Mouse (Mus musculus): ENCODE data around the gene Cfap57. TPM values are rescaled to one million over a fixed set of nuclear protein-coding genes. Genes with fewer than 3 reads are reported as not detected.
A peak's percentile ranks its signal among the peaks of the same experiment; 100 is the strongest.
"Not testable (repeated sequence)": the region's sequence is repeated elsewhere in the genome, so short reads cannot be mapped to it uniquely, and the experiment has no call there.

Gene Cfap57
- total RNA-seq, 2 experiments from 2014 or later: not detected

- TF ChIP-seq CTCF (IDR thresholded peaks at IDR 0.05): no peak
- no peak for DNase-seq
- Histone ChIP-seq H3K4me3 (no peak within 1 kb of the TSS), H3K27ac (no peak within 1 kb of the TSS)
- intact Hi-C loops (cut with DNase I): no loop called here
Measured at GRCm38 (mm10) chr4:118526408-118527334, 93.9 kb downstream of the Cfap57 start, which contains the start of gene 2610528J11Rik. TSS of gene 2610528J11Rik (plus strand) at chr4:118526999.

DNA sequence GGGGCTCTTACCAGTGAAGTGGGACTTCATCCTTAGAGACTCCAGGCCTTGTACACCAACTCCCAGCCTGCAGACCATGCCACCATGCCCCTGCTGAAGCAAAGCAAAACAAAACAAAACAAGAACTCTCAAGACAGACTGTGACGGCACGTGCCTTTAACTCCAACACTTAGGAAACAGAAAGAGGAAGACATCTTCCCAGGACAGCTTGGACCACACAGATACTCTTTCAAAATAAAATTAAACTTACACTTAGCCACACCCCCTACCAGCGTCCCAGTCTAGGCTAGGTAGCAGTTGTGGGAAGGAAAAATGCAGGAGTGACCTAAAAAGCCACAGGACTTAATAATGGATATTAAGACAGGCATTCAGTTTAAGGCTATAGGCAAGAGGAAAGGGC lies 94.8 kb downstream of the Cfap57 start:
- no peak for DNase-seq
- intact Hi-C loops (cut with DNase I): no loop called here
- H3K27ac ChIP-seq: no peak overlapping the region
- no peak overlapping the region for H3K4me3 ChIP-seq
- TF ChIP-seq CTCF (IDR thresholded peaks at IDR 0.05): no peak

DNA sequence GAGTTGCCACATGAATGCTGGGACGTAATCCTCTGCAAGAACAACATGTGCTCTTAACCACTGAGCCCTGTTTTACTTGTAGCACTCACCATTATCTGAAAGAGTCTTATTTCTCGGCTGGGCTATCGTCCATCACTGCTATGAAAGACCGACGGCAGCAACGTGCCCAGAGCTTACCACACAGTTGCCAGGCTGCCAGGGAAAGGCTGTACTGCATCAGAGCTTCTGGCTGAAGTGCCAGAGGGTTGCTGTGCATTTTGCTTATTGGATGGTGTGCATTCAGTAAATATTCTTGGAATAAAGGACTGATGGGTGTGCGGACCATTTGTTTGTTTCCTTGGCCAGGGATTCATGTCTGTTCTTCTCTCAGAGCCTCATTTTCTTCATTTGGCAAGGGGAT lies 96.6 kb downstream of the Cfap57 start:
- Histone ChIP-seq H3K27ac (no peak overlapping the region), H3K4me3 (no peak overlapping the region)
- intact Hi-C loops (cut with DNase I): no loop called here
- peak; percentile 51 for DNase-seq
- TF ChIP-seq CTCF (IDR thresholded peaks at IDR 0.05): no peak

DNA sequence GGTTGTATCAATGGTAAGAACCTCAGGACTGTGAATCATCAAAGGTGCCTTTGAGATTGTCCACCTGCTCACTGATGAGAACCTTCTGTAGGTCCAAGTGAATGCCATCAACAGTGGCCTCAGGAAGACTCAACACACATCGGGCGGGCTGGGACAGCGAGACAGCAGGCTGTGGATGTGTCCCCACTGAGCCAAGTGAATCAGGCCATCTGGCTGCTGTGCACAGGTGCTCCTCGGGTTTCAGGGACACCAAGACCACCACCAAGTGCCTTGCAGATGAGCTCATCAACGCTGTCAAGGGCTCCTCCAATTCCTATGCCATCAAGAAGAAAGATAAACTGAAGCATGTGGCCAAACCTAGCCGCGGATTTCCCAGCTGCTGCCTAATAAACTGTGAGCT lies 98.3 kb downstream of the Cfap57 start:
- no peak overlapping the region for H3K4me3 ChIP-seq
- intact Hi-C loops (cut with DNase I): no loop called here
- no peak for DNase-seq
- no peak for TF ChIP-seq CTCF (IDR thresholded peaks at IDR 0.05)
- H3K27ac ChIP-seq: no peak overlapping the region

GRCm38 (mm10) chr4:118518208-118518607 lies 102.4 kb downstream of the Cfap57 start:
- TF ChIP-seq CTCF (IDR thresholded peaks at IDR 0.05): no peak
- no peak for DNase-seq
- no peak overlapping the region for H3K27ac ChIP-seq
- intact Hi-C loops (cut with DNase I): no loop called here
- no peak overlapping the region for H3K4me3 ChIP-seq

GRCm38 (mm10) chr4:118517497-118518146 lies 103.0 kb downstream of the Cfap57 start:
- no peak for TF ChIP-seq CTCF (IDR thresholded peaks at IDR 0.05)
- no peak for DNase-seq
- intact Hi-C loops (cut with DNase I): no loop called here
- Histone ChIP-seq H3K4me3 (no peak overlapping the region), H3K27ac (no peak overlapping the region)

DNA sequence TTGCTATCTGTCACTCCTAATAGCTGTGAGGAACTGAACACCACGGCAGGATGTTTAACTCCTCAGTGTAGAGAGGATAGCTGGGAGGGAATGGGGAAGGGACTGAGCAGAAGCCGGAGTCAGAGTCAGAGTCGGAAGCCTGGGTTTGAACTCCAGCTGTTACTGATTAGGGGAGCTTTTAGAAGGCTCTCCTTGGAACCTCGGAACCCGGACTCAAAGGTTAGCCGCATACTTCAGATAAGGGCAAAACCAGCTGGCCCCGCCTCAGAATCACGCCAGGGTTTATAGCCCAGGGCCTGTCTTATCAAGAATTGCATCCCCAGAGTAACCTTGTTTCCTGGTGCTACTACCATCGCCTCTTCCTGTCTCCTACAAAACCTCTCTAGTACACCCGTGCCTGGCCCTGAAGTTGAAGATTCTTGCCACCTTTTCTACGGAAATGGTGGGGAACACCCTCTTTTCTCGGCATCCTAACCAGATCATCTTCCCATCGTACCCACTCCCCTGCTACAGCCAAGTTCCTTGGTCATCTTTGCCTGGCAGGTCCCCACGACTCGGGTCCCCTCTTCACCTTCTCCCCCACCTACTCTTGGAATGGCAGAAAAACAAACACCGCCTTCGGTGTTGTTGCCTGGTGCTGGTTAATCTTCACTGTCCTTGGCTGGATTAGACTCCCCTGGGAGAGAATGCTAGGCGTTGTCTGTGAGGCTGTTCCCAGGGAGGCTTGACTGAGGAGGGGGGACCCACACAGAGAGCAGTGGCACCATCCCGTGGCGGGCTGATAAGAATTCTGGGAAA lies 103.7 kb downstream of the Cfap57 start:
- TF ChIP-seq CTCF (IDR thresholded peaks at IDR 0.05): peak; percentile 48
- H3K4me3 ChIP-seq: peak overlapping the region; percentile 19; the same call in 1 of the 2 replicates
- intact Hi-C loops (cut with DNase I): no loop called here
- peak; percentile 29 for DNase-seq
- H3K27ac ChIP-seq: peak overlapping the region; percentile 56

DNA sequence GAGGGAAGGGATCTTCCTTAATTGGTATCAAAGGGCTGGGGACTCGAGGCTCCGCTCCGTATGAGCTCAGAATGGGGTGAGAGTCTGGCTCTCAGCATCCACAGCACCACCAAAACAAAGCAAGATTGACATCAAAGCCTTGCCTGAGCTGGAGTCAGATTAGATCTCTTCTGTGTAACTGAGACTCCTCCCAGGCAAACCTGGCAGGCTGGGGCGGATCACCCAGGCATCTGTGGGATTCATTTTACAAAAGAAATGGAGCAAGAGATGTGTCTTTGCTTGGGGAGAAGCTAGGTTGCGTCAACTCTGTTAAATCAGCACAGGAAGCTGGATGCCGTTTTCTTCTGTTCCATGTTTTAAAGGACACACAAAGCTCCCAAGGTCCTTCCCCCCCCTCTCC lies 111.5 kb downstream of the Cfap57 start:
- TF ChIP-seq CTCF (IDR thresholded peaks at IDR 0.05): no peak
- intact Hi-C loops (cut with DNase I): no loop called here
- H3K4me3 ChIP-seq: no peak overlapping the region
- DNase-seq: peak; percentile 41
- peak overlapping the region; percentile 43 for H3K27ac ChIP-seq

DNA sequence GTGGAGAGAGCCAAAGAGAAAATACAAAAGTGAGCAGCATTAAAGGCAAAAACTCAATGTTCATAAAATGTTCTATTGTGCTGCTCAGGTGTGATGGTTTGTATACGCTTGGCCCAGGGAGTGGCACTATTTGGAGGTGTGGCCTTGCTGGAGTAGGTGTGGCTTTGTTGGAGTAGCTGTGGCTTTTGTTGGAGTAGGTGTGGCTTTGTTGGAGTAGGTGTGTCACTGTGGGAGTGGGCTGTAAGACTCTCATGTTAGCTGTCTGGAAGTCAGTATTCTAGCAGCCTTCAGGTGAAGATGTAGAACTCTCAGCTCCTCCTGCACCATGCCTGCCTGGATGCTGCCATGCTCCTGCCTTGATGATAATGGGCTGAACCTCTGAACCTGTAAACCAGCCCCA lies 113.4 kb downstream of the Cfap57 start:
- intact Hi-C loops (cut with DNase I): not testable (repeated sequence)

DNA sequence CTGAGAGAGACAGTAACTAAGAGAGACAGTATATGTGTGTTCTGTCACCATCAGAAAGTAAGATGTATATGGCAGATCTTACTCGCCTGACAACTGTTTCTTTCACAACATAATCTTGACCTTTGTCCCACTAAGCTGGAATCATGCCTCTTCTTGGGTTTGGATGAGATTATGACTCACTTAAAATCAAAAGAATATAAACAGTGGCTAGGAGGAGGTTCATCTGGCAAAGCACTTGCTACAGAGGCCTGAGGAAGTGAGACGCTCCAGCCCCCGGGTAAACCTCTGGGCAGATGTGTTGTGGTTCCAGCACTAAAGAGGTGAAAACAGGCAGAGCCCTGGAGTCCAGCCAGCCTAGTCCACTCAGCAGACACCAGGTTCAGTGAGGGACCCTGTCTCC lies 115.0 kb downstream of the Cfap57 start:
- no peak for TF ChIP-seq CTCF (IDR thresholded peaks at IDR 0.05)
- H3K4me3 ChIP-seq: no peak overlapping the region
- DNase-seq: peak; percentile 25
- H3K27ac ChIP-seq: peak overlapping the region; percentile 25; the same call in 1 of the 2 replicates
- intact Hi-C loops (cut with DNase I): no loop called here

More for the DNA sequence above, 113.4 kb downstream of the Cfap57 start:
- H3K27ac ChIP-seq, DNase-seq, H3K4me3 ChIP-seq: not testable (repeated sequence)

Other genes starting within 250 kb of the Cfap57 start
- 1 to 10 TPM; 6.0 to 9.0 TPM for gene Szt2, start 211.5 kb downstream of the Cfap57 start, total RNA-seq (2021)
- gene Med8, start 211.4 kb downstream of the Cfap57 start, total RNA-seq (2021): 10 to 100 TPM; 36.5 to 37.9 TPM
- gene Elovl1, start 192.7 kb downstream of the Cfap57 start, total RNA-seq (2021): 1 to 10 TPM; 6.8 to 8.0 TPM
- gene Cdc20, start 183.4 kb downstream of the Cfap57 start, total RNA-seq (2021): under 1 TPM; 0.20 to 0.23 TPM
- gene Mpl, start 163.3 kb downstream of the Cfap57 start, total RNA-seq (2021): not detected
- 10 to 100 TPM; 12.6 to 18.5 TPM for gene Tie1, start 130.7 kb downstream of the Cfap57 start, total RNA-seq (2021)
- gene 2610528J11Rik, start 93.8 kb downstream of the Cfap57 start, total RNA-seq (2021): not detected
- gene Tmem125, start 76.7 kb downstream of the Cfap57 start, total RNA-seq (2021): not detected
- gene Ebna1bp2, start within 50 bp of the Cfap57 start, total RNA-seq (2021): 10 to 100 TPM; 24.9 to 26.7 TPM
- gene Olfr62, start 38.2 kb upstream of the Cfap57 start, total RNA-seq (2021): not detected
- not detected for gene Olfr1342, start 72.0 kb upstream of the Cfap57 start, total RNA-seq (2021)
- gene Olfr1341, start 82.7 kb upstream of the Cfap57 start, total RNA-seq (2021): not detected
- gene Olfr1340, start 99.4 kb upstream of the Cfap57 start, total RNA-seq (2021): not detected
- not detected for gene Olfr1339, start 111.4 kb upstream of the Cfap57 start, total RNA-seq (2021)
- not detected for gene Olfr1338, start 138.0 kb upstream of the Cfap57 start, total RNA-seq (2021)
- not detected for gene Olfr1337, start 161.8 kb upstream of the Cfap57 start, total RNA-seq (2021)
- not detected for gene Olfr1335, start 189.2 kb upstream of the Cfap57 start, total RNA-seq (2021)
- gene Olfr1333, start 215.5 kb upstream of the Cfap57 start, total RNA-seq (2021): not detected
- not detected for gene Olfr1331, start 243.9 kb upstream of the Cfap57 start, total RNA-seq (2021)

All from gastrocnemius, adult 2 months (tissue).